Mouse (Mus musculus) myocyte (in vitro differentiated cells): ENCODE measurements around the gene Togaram2.

Experiments used
- CEBPB ChIP-seq: IDR thresholded peaks from 2 replicates; pipeline ENCODE4 v1.6.1; 2011; ENCODE audit warnings: mild to moderate bottlenecking, moderate library complexity; ENCODE audit not compliant: poor library complexity, insufficient read depth, severe bottlenecking
- E2F4 ChIP-seq: IDR thresholded peaks from one replicate; pipeline ENCODE4 v1.6.1; 2011; ENCODE audit warnings: mild to moderate bottlenecking, control low read depth, moderate library complexity; ENCODE audit not compliant: insufficient read depth
- MAX ChIP-seq: IDR thresholded peaks from one replicate; pipeline ENCODE4 v1.6.1; 2011; ENCODE audit warnings: low read depth, mild to moderate bottlenecking, control low read depth
- MYOD1 ChIP-seq, 3 experiments: IDR thresholded peaks; one replicate each; pipeline ENCODE4 v1.6.1; 2011; ENCODE audit warnings: control low read depth in 2 of 3, low read depth in 2 of 3, mild to moderate bottlenecking in 2 of 3, moderate library complexity in 1 of 3; ENCODE audit not compliant: insufficient read length in 2 of 3, control insufficient read depth in 1 of 3
- POLR2A ChIP-seq: IDR thresholded peaks from one replicate; pipeline ENCODE4 v1.6.1; 2011; ENCODE audit warnings: low read depth, mild to moderate bottlenecking, control low read depth, moderate library complexity; ENCODE audit not compliant: insufficient read length
- POLR2AphosphoS2 ChIP-seq: IDR thresholded peaks from one replicate; pipeline ENCODE4 v1.6.1; 2011; ENCODE audit warnings: low read depth, control low read depth; ENCODE audit not compliant: insufficient read length
- TCF12 ChIP-seq: IDR thresholded peaks from one replicate; pipeline ENCODE4 v1.6.1; 2011; ENCODE audit warnings: mild to moderate bottlenecking, control low read depth; ENCODE audit not compliant: poor library complexity, insufficient read depth, severe bottlenecking
- USF1 ChIP-seq: IDR thresholded peaks from one replicate; pipeline ENCODE4 v1.6.1; 2011; ENCODE audit warnings: low read depth, mild to moderate bottlenecking, control low read depth, moderate library complexity

- no peak for TF ChIP-seq POLR2A
- no peak for TF ChIP-seq POLR2AphosphoS2
- TF ChIP-seq TCF12 = no peak
- no peak for TF ChIP-seq USF1
- no peak for TF ChIP-seq CEBPB
- TF ChIP-seq MAX = no peak
- TF ChIP-seq E2F4 = no peak
- no peak for TF ChIP-seq MYOD1 (IDR thresholded peaks at IDR 0.05; ENCODE audit: control insufficient read depth in 1 of 3, insufficient read length in 2 of 3, low read depth in 2 of 3)
These were observed 48.0 kb downstream of the Togaram2 start for GRCm38 (mm10) chr17:71721019-71721418.
